Mouse (Mus musculus): ENCODE data around the gene Ttll3. TPM values are rescaled to one million over a fixed set of nuclear protein-coding genes. Genes with fewer than 3 reads are reported as not detected.

Ttll3 gene
- polyA plus RNA-seq, 1 experiment from 2014 or later: 7.4 TPM

DNA sequence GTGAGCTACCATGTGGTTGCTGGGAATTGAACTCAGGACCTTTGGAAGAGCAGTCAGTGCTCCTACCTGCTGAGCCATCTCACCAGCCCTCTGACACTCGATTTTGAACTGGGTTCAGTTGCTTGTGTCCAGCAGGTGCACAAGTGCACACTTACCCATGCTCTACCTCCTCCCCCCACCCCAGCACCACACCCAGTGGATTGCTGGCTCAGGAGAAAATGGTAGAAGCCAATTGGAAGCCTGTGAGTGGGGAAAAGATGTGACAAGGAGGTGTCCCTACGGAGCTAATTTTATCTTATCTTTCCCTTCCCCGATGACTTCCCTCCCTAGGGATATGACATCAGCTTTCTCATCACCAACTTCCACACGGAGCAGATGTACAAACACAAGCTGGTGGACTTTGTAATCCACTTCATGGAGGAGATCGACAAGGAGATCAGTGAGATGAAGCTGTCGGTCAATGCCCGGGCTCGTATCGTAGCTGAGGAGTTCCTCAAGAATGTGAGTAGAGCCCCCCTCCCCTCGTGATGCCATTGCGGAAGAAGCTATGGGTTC, 3.8 kb upstream of the Ttll3 start:
- no peak overlapping the region for H3K27ac ChIP-seq
- no peak overlapping the region for H3K4me3 ChIP-seq
- H3K36me3 ChIP-seq: peaks cover 100% of the 10 kb centered on the region
- DNase-seq (ENCODE audit: low spot score): no peak
- H3K4me1 ChIP-seq (replicated peaks): no peaks in the 10 kb centered on the region
- no peaks in the 10 kb centered on the region for H3K27me3 ChIP-seq (ENCODE audit: insufficient read depth, poor library complexity, severe bottlenecking)
- 89% methylated on average over 11 of the region's 11 CpGs for WGBS
- H3K9me3 ChIP-seq: no peaks in the 10 kb centered on the region

- Histone ChIP-seq H3K4me3 (no peak overlapping the region), H3K27ac (no peak overlapping the region), H3K27me3 (ENCODE audit: insufficient read depth, poor library complexity, severe bottlenecking) (no peaks in the 10 kb centered on the region), H3K36me3 (peaks cover 99% of the 10 kb centered on the region), H3K4me1 (replicated peaks) (no peaks in the 10 kb centered on the region; the same call in 1 of the 2 replicates), H3K9me3 (no peaks in the 10 kb centered on the region)
- 90% methylated on average over 3 of the region's 3 CpGs for WGBS
- no peak for DNase-seq (ENCODE audit: low spot score)
Observed at GRCm38 (mm10) chr6:113386025-113386424, 3.0 kb upstream of the Ttll3 start.

- no peaks in the 10 kb centered on the region for H3K9me3 ChIP-seq
- H3K36me3 ChIP-seq: peaks cover 74% of the 10 kb centered on the region
- H3K27ac ChIP-seq: no peak overlapping the region
- peaks cover 21% of the 10 kb centered on the region for H3K4me1 ChIP-seq (replicated peaks)
- H3K27me3 ChIP-seq (ENCODE audit: insufficient read depth, poor library complexity, severe bottlenecking): 0 out of 2 replicates have a peak, but pooled peaks cover 7% of the 10 kb centered on the region
- no peak overlapping the region for H3K4me3 ChIP-seq
- WGBS: 81% methylated on average over 3 of the region's 3 CpGs
- DNase-seq (ENCODE audit: low spot score): no peak
Observed at GRCm38 (mm10) chr6:113390715-113391114, 1.7 kb downstream of the Ttll3 start.

DNA sequence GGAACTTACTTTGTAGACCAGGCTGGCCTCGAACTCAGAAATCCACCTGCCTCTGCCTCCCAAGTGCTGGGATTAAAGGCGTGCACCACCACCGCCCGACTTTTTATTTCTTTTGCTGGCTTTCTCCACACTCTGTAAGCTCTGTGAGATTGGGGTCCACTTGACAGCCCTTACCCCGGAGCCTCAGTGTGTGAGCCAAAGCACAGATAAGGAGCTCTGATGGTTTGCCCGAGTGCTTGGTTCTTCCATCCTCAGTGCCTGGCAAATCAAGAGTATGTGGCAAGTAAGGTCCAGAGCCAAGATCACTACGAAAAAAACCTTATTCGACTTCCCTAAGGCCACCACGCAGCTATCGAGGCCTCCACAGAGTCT, 2.9 kb downstream of the Ttll3 start:
- WGBS: 29% methylated on average over 10 of the region's 10 CpGs
- H3K27me3 ChIP-seq (ENCODE audit: insufficient read depth, poor library complexity, severe bottlenecking): 0 out of 2 replicates have a peak, but pooled peaks cover 7% of the 10 kb centered on the region

GRCm38 (mm10) chr6:113392387-113393071, 3.5 kb downstream of the Ttll3 start:
- H3K9me3 ChIP-seq: no peaks in the 10 kb centered on the region
- 0 out of 2 replicates have a peak, but pooled peaks cover 7% of the 10 kb centered on the region for H3K27me3 ChIP-seq (ENCODE audit: insufficient read depth, poor library complexity, severe bottlenecking)
- H3K27ac ChIP-seq: peak overlapping the region; percentile 92
- H3K4me3 ChIP-seq: peak overlapping the region; percentile 66
- peaks cover 21% of the 10 kb centered on the region for H3K4me1 ChIP-seq (replicated peaks)
- peaks cover 60% of the 10 kb centered on the region for H3K36me3 ChIP-seq
- 2% methylated on average over 51 of the region's 51 CpGs for WGBS
- peak; percentile 84 for DNase-seq (ENCODE audit: low spot score)

More for the DNA sequence above, 2.9 kb downstream of the Ttll3 start:
- Histone ChIP-seq H3K4me1 (replicated peaks) (peaks cover 21% of the 10 kb centered on the region), H3K36me3 (peaks cover 65% of the 10 kb centered on the region), H3K27ac (peak overlapping the region; percentile 92), H3K4me3 (peak overlapping the region; percentile 66), H3K9me3 (no peaks in the 10 kb centered on the region)
- DNase-seq (ENCODE audit: low spot score): no peak

GRCm38 (mm10) chr6:113393951-113394350, 4.9 kb downstream of the Ttll3 start:
- Histone ChIP-seq H3K27me3 (ENCODE audit: insufficient read depth, poor library complexity, severe bottlenecking) (0 out of 2 replicates have a peak, but pooled peaks cover 7% of the 10 kb centered on the region), H3K4me1 (replicated peaks) (peaks cover 27% of the 10 kb centered on the region), H3K36me3 (peaks cover 56% of the 10 kb centered on the region), H3K9me3 (no peaks in the 10 kb centered on the region), H3K27ac (no peak overlapping the region), H3K4me3 (no peak overlapping the region)
- no peak for DNase-seq (ENCODE audit: low spot score)
- WGBS: 88% methylated on average over 6 of the region's 6 CpGs

DNA sequence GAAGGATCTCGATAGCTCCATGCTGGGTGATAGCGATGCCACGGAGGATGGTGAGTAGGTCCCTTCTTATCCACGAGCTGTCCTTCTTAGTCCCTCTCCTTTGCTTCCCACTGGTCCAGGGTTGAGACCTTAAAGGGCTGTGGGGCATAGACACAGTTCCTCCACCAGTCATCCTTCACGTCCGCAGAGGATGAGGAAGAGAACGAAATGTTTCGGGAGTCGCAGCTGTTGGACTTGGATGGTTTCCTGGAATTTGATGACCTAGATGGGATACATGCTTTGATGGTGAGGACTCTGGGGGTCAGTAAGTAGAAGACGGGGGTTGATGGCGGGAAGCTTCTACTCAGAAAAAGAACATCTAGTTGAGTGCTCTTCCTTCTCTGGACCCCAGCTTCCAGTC, 5.8 kb downstream of the Ttll3 start:
- Histone ChIP-seq H3K36me3 (peaks cover 50% of the 10 kb centered on the region), H3K4me1 (replicated peaks) (peaks cover 27% of the 10 kb centered on the region), H3K27me3 (ENCODE audit: insufficient read depth, poor library complexity, severe bottlenecking) (0 out of 2 replicates have a peak, but pooled peaks cover 7% of the 10 kb centered on the region), H3K27ac (no peak overlapping the region), H3K4me3 (no peak overlapping the region), H3K9me3 (no peaks in the 10 kb centered on the region)
- 94% methylated on average over 11 of the region's 11 CpGs for WGBS
- no peak for DNase-seq (ENCODE audit: low spot score)

DNA sequence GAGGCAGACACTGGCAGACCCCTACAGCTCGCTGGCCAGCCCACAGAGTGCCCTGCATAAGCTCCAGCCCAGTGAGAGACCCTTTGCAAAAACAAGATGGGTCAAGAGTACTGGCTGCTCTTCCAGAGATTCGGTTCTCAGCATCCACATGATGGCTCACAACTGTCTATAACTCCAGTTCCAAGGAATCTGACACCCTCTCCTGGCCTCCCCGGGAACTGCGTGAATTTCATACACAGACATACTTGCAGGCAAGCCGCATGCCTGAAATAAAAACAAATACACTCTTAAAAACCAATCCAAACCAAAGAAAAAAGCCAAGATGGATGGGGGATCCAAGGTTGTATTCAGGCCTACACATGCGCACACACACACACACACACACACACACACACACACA, 6.4 kb downstream of the Ttll3 start:
- Histone ChIP-seq H3K27me3 (ENCODE audit: insufficient read depth, poor library complexity, severe bottlenecking) (0 out of 2 replicates have a peak, but pooled peaks cover 7% of the 10 kb centered on the region), H3K9me3 (no peaks in the 10 kb centered on the region), H3K36me3 (peaks cover 49% of the 10 kb centered on the region), H3K4me3 (no peak overlapping the region), H3K27ac (no peak overlapping the region), H3K4me1 (replicated peaks) (peaks cover 27% of the 10 kb centered on the region)
- 89% methylated on average over 6 of the region's 6 CpGs for WGBS
- DNase-seq (ENCODE audit: low spot score): no peak

DNA sequence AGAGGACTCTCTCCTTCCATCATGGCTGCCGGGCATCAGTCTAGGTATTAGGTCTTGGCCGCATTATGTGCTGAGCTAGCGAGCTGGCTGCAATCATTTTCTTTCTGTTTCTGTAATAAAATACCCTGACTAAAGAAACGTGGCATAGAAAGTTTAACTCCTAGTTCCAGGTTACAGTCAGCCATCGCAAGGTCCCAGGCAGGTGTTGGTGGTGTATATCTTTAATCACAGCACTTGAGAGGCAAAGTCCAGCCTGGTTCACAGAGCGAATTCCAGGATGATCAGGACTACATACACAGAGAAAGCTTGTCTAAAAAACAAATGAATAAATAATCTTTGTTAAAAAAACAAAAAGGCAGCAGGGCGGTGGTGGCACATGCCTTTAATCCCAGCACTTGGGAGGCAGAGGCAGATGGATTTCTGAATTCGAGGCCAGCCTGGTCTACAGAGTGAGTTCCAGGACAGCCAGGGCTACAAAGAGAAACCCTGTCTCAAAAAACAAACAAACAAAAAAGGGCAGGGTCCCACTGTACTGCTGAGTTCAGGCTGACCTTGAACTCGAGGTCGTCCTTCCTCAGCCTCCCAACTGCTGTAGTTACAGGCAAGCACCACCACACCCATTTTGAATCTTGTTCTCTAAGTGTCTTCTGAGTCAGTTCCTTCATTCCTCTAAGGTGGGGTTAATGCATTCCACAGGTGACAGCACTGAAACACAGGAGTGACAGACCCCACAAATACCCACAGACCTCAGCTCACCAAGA, 7.4 kb downstream of the Ttll3 start:
- WGBS: 86% methylated on average over 10 of the region's 10 CpGs
- no peak for DNase-seq (ENCODE audit: low spot score)

DNA sequence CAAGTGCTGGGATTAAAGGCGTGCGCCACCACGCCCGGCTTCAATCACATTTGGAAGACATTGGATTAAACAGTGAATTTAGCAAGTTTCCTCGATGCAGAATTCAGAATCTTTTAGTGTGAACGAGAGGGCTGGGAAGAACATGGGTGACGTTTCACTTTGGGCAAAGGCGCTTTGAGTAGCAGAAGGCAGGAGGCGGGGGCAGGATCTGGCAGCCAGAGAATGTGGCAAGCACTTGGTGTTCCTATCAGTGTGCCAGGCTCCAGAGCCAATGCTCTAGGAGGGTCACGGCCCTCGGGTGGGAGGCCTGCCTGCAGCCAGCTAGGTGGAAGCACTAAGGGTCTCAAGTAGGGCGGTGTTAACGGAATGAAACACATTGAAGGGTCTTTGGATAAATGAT, 13.0 kb downstream of the Ttll3 start:
- no peak for DNase-seq (ENCODE audit: low spot score)
- Histone ChIP-seq H3K36me3 (peaks cover 36% of the 10 kb centered on the region), H3K27ac (no peak overlapping the region), H3K27me3 (ENCODE audit: insufficient read depth, poor library complexity, severe bottlenecking) (no peaks in the 10 kb centered on the region), H3K4me1 (replicated peaks) (0 out of 2 replicates have a peak, but pooled peaks cover 6% of the 10 kb centered on the region), H3K4me3 (no peak overlapping the region), H3K9me3 (no peaks in the 10 kb centered on the region)
- WGBS: 93% methylated on average over 13 of the region's 13 CpGs

More for the DNA sequence above, 7.4 kb downstream of the Ttll3 start:
- H3K36me3 ChIP-seq: peaks cover 47% of the 10 kb centered on the region
- H3K9me3 ChIP-seq: no peaks in the 10 kb centered on the region
- no peak overlapping the region for H3K27ac ChIP-seq
- peaks cover 25% of the 10 kb centered on the region for H3K4me1 ChIP-seq (replicated peaks)
- H3K4me3 ChIP-seq: no peak overlapping the region
- 0 out of 2 replicates have a peak, but pooled peaks cover 7% of the 10 kb centered on the region for H3K27me3 ChIP-seq (ENCODE audit: insufficient read depth, poor library complexity, severe bottlenecking)

DNA sequence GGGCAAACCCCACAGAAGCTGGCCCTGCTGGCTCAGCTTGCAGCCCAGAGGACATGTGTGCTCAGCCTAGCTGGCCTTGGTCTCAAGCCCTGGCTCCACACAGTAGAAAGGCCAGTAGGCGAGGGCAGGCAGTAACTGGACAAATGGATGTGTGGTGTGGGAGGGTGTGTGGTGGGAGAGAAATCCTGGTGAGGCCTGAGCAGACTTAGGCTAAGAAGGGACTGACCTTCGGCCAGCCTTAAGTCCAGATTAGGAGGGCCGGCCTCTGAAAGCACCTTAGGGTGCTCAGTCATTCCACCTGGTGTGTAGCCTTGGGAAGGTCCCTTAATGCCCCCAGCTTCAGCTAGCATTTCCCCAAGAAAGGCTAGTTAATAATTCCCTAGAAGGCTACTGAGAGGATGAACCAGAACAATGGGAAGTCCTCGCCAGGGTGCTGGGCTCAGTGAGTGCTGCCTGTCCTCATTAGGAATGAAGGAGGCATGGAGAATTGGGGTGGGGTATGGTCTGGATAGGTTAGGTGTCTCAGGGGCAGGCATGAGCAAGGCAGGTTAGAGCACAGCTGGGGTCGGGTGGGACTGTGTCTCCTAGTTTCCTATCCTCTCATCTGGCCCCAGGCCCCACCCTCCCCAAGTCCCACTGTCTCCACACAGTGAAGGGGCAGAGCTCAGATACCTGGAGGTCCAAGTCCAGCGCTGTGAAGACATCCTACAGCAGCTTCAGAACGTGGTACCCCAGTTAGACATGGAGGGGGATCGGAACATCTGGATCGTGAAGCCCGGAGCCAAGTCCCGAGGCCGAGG, 15.8 kb downstream of the Ttll3 start:
- 78% methylated on average over 12 of the region's 12 CpGs for WGBS
- 0 out of 2 replicates have a peak overlapping the region, but pooled peaks have one; percentile 6 for H3K27ac ChIP-seq

DNA sequence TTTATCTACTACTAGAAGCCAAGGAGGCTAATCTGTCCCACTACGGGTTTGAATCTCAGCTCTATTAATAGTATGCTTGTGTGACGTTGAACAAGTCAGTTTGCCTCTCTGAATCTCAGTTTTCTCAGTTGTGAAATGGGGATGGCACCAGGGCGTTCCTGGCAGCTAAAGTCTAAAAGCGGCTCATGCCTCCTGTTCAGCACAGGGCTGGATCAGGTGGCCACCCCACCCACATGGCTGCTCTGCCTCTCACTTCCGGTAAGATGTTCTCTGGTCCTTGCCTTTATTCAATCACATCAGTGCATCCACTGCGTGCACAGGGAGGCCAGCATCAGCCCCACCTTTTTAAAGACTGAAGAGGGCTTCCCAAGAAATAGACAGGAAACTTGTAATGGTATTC, 16.4 kb downstream of the Ttll3 start:
- H3K36me3 ChIP-seq: peaks cover 30% of the 10 kb centered on the region
- no peaks in the 10 kb centered on the region for H3K27me3 ChIP-seq (ENCODE audit: insufficient read depth, poor library complexity, severe bottlenecking)
- 87% methylated on average over 6 of the region's 6 CpGs for WGBS
- H3K4me3 ChIP-seq: no peak overlapping the region
- DNase-seq (ENCODE audit: low spot score): no peak
- no peaks in the 10 kb centered on the region for H3K9me3 ChIP-seq
- no peaks in the 10 kb centered on the region for H3K4me1 ChIP-seq (replicated peaks)
- H3K27ac ChIP-seq: no peak overlapping the region

More for the DNA sequence above, 15.8 kb downstream of the Ttll3 start:
- H3K9me3 ChIP-seq: no peaks in the 10 kb centered on the region
- no peaks in the 10 kb centered on the region for H3K27me3 ChIP-seq (ENCODE audit: insufficient read depth, poor library complexity, severe bottlenecking)
- peaks cover 35% of the 10 kb centered on the region for H3K36me3 ChIP-seq
- H3K4me3 ChIP-seq: no peak overlapping the region
- no peak for DNase-seq (ENCODE audit: low spot score)
- H3K4me1 ChIP-seq (replicated peaks): no peaks in the 10 kb centered on the region
